Mouse (Mus musculus) retina, adult 2 months (tissue): ENCODE measurements around the gene B4galt1.

Source experiments
- DNase-seq: peaks from one replicate; pipeline ENCODE4 v3.0.0-alpha.2; 2012; ENCODE audit warnings: low read depth, low spot score

The B4galt1 gene

GRCm38 (mm10) chr4:40781143-40781542 lies 72.7 kb downstream of the B4galt1 start:
- no peak for DNase-seq

- DNase-seq, result no peak
Measured at GRCm38 (mm10) chr4:40778656-40779055, 75.1 kb downstream of the B4galt1 start.

DNA sequence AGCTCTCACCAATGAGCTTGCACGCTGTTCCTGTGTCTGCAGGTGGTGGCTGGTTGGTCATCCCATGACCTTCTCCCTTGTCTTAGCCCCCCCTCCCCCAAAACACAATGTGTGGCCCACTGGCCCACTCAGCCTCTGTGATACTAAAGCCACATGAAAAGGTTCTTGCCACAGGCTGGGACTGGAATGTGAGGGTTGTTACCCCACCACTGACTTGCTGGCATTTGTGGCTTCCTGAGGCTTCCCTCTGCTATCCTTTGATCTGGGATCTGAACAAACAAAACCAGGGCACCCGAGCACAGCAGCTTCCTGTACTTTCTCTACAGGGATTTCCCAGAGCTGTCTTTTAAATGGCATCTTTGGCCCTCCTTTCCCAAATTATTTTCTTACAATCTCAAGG lies 76.7 kb downstream of the B4galt1 start:
- DNase-seq, result no peak

GRCm38 (mm10) chr4:40776416-40776815 lies 77.4 kb downstream of the B4galt1 start:
- no peak for DNase-seq

DNA sequence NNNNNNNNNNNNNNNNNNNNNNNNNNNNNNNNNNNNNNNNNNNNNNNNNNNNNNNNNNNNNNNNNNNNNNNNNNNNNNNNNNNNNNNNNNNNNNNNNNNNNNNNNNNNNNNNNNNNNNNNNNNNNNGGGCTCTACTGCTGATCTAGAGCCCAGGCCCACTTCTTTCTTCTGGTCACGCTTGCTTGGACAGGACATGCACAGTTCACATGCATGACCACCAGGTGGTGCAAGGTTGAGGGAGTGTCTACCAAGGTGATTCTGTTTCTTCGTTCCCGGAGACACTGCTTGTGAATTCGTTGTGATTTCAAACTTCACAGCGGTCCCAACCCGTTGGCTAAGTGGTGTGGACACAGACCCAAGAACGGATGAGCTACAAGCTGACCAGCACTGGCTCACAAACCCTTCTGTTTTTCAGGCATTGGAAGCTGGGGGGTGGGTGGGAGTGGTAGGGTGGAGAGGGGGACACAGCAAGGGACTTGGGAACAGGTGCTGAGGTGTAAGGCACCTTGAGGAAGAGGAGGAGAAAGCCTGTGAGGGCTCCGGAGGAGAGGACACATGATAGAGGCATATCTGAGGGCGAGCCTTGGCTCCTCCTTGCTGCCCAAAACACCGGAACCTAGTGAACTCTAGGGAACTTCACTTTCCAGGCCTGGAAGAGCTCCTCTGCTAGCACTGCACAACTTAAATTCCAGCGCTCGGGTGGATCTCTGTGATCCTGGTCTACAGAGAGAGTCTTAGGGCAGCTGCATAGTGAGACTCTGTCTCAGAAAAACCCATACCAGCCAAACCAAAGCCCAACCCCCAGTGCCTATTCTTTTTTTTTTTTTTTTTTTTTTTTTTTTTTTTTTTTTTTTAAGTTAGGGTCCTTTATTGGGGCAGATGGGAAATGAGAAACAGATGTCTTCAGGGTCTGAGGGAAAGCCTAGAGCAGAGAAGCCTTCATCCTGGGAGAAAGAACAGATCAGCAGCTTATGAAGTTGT lies 79.2 kb downstream of the B4galt1 start:
- DNase-seq, result peak; percentile 65

- DNase-seq, result no peak
Measured at GRCm38 (mm10) chr4:40759876-40760275, 93.9 kb downstream of the B4galt1 start.

DNA sequence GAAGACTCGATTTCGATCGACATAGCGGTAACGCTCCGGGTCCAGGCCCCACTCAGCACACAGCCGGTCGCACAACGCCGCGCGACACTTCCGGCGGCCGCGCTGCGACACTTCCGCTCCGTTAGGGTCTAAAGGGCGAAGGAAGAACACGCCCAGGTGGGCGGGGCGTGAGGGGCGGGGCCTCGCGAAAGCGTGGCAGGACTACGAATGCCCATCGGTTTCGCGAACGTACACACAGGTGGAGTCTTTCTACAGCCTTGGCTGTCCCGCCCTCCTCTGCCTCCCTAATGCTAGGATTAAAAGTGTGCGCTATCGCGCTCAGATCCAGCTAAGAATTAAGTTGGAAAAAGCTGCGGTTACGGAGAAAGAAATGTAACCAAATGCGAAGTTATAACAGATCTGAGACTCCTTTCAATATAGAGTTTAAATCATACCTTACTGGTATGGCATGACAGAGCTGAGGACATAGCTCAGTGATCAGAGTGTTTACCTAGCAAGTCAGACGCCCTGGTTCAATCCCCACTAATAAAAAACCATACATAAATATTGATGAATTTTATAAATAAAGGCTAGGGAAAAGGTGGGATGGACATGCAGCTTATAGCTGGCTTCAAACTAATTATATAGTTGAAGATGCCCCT lies 95.9 kb downstream of the B4galt1 start, which contains the start of gene Smu1:
Smu1 (minus strand) TSS at position 144 of the 641 bp plus-strand sequence.
- DNase-seq, result peak; percentile 92

GRCm38 (mm10) chr4:40757157-40757779 lies 96.5 kb downstream of the B4galt1 start:
- no peak for DNase-seq
